Mouse (Mus musculus): ENCODE data around the gene Cyp4a14. TPM values are rescaled to one million over a fixed set of nuclear protein-coding genes. Genes with fewer than 3 reads are reported as not detected.
"Not testable (repeated sequence)": the region's sequence is repeated elsewhere in the genome, so short reads cannot be mapped to it uniquely, and the experiment has no call there.

The Cyp4a14 gene
- total RNA-seq (2014; rRNA removed) (not detected in 2 replicates), polyA plus RNA-seq (2015; fragmentation: Nextera tagmentation; extraction: Ambion mirVana) (not detected in 2 replicates)

GRCm38 (mm10) chr4:115496001-115496400 lies at the start of gene Cyp4a14:
Gene Cyp4a14 (minus strand): TSS chr4:115496142.
- Histone ChIP-seq H3K27ac (no peak within 1 kb of the TSS), H3K9ac (replicated peaks; ENCODE audit: low read length) (no peak within 1 kb of the TSS), H3K4me2 (ENCODE audit: low read depth, low read length) (no peak within 1 kb of the TSS), H3K36me3 (ENCODE audit: insufficient read depth, low read length) (no peaks in the 10 kb centered on the region), H3K4me1 (ENCODE audit: insufficient read depth, low read length) (no peaks in the 10 kb centered on the region), H3K4me3 (ENCODE audit: low read length) (no peak within 1 kb of the TSS), H3K9me3 (ENCODE audit: low read length) (no peaks in the 10 kb centered on the region), H3K27me3 (ENCODE audit: insufficient read depth, low read length) (no peaks in the 10 kb centered on the region)
- 86% methylated on average over 1 of the region's 1 CpGs for WGBS
- ATAC-seq (no peak), DNase-seq (ENCODE audit: low spot score) (no peak)
- no peak for TF ChIP-seq CTCF (IDR thresholded peaks at IDR 0.05; ENCODE audit: low read depth)

GRCm38 (mm10) chr4:115545101-115545500 lies 49.2 kb upstream of the Cyp4a14 start:
- 54% methylated on average over 1 of the region's 1 CpGs for WGBS
- DNase-seq (ENCODE audit: low spot score) (no peak), ATAC-seq (no peak)
- Histone ChIP-seq H3K4me2 (ENCODE audit: low read depth, low read length) (no peak overlapping the region), H3K9ac (replicated peaks; ENCODE audit: low read length) (no peak overlapping the region), H3K36me3 (ENCODE audit: insufficient read depth, low read length) (no peaks in the 10 kb centered on the region), H3K27ac (no peak overlapping the region), H3K4me3 (ENCODE audit: low read length) (no peak overlapping the region), H3K9me3 (ENCODE audit: low read length) (no peaks in the 10 kb centered on the region), H3K4me1 (ENCODE audit: insufficient read depth, low read length) (no peaks in the 10 kb centered on the region), H3K27me3 (ENCODE audit: insufficient read depth, low read length) (no peaks in the 10 kb centered on the region)
- no peak for TF ChIP-seq CTCF (IDR thresholded peaks at IDR 0.05; ENCODE audit: low read depth)

GRCm38 (mm10) chr4:115521766-115522165 lies 25.8 kb upstream of the Cyp4a14 start:
- no peak for ATAC-seq
- TF ChIP-seq CTCF (IDR thresholded peaks at IDR 0.05; ENCODE audit: low read depth): no peak
- H3K27ac ChIP-seq: no peak overlapping the region
- H3K9me3 ChIP-seq (ENCODE audit: low read length): no peaks in the 10 kb centered on the region
- H3K9ac ChIP-seq (replicated peaks; ENCODE audit: low read length): no peak overlapping the region
- H3K4me2 ChIP-seq (ENCODE audit: low read depth, low read length): no peak overlapping the region
- no peaks in the 10 kb centered on the region for H3K27me3 ChIP-seq (ENCODE audit: insufficient read depth, low read length)
- H3K36me3 ChIP-seq (ENCODE audit: insufficient read depth, low read length): no peaks in the 10 kb centered on the region
- no peaks in the 10 kb centered on the region for H3K4me1 ChIP-seq (ENCODE audit: insufficient read depth, low read length)
- H3K4me3 ChIP-seq (ENCODE audit: low read length): no peak overlapping the region
- no peak for DNase-seq (ENCODE audit: low spot score)
- 98% methylated on average over 2 of the region's 2 CpGs for WGBS

- no peak for TF ChIP-seq CTCF (IDR thresholded peaks at IDR 0.05; ENCODE audit: low read depth)
- no peak for ATAC-seq
- no peak overlapping the region for H3K9ac ChIP-seq (replicated peaks; ENCODE audit: low read length)
- no peaks in the 10 kb centered on the region for H3K27me3 ChIP-seq (ENCODE audit: insufficient read depth, low read length)
- H3K9me3 ChIP-seq (ENCODE audit: low read length): no peaks in the 10 kb centered on the region
- no peak overlapping the region for H3K4me2 ChIP-seq (ENCODE audit: low read depth, low read length)
- H3K27ac ChIP-seq: no peak overlapping the region
- 79% methylated on average over 4 of the region's 4 CpGs for WGBS
- H3K36me3 ChIP-seq (ENCODE audit: insufficient read depth, low read length): no peaks in the 10 kb centered on the region
- no peaks in the 10 kb centered on the region for H3K4me1 ChIP-seq (ENCODE audit: insufficient read depth, low read length)
- H3K4me3 ChIP-seq (ENCODE audit: low read length): no peak overlapping the region
- no peak for DNase-seq (ENCODE audit: low spot score)
These were observed 23.5 kb upstream of the Cyp4a14 start for GRCm38 (mm10) chr4:115519444-115519843.

GRCm38 (mm10) chr4:115518000-115518399 lies 22.1 kb upstream of the Cyp4a14 start, which contains the start of gene Cyp4a10:
Gene Cyp4a10 (plus strand): TSS chr4:115518264.
- not testable (repeated sequence) for H3K4me1 ChIP-seq (ENCODE audit: insufficient read depth, low read length); H3K36me3 ChIP-seq (ENCODE audit: insufficient read depth, low read length); ATAC-seq; H3K9me3 ChIP-seq (ENCODE audit: low read length); H3K4me2 ChIP-seq (ENCODE audit: low read depth, low read length); H3K27me3 ChIP-seq (ENCODE audit: insufficient read depth, low read length); H3K4me3 ChIP-seq (ENCODE audit: low read length); H3K27ac ChIP-seq; H3K9ac ChIP-seq (replicated peaks; ENCODE audit: low read length); DNase-seq (ENCODE audit: low spot score)
- 83% methylated on average over 5 of the region's 5 CpGs for WGBS

GRCm38 (mm10) chr4:115513964-115514363 lies 18.0 kb upstream of the Cyp4a14 start:
- not testable (repeated sequence) for H3K4me2 ChIP-seq (ENCODE audit: low read depth, low read length); H3K4me3 ChIP-seq (ENCODE audit: low read length); H3K27me3 ChIP-seq (ENCODE audit: insufficient read depth, low read length); DNase-seq (ENCODE audit: low spot score); H3K36me3 ChIP-seq (ENCODE audit: insufficient read depth, low read length); H3K9me3 ChIP-seq (ENCODE audit: low read length); H3K9ac ChIP-seq (replicated peaks; ENCODE audit: low read length); H3K4me1 ChIP-seq (ENCODE audit: insufficient read depth, low read length); ATAC-seq; H3K27ac ChIP-seq

GRCm38 (mm10) chr4:115497466-115497865 lies 1.5 kb upstream of the Cyp4a14 start:
- Histone ChIP-seq H3K9ac (replicated peaks; ENCODE audit: low read length) (no peak overlapping the region), H3K27me3 (ENCODE audit: insufficient read depth, low read length) (no peaks in the 10 kb centered on the region), H3K27ac (no peak overlapping the region), H3K4me3 (ENCODE audit: low read length) (no peak overlapping the region), H3K4me2 (ENCODE audit: low read depth, low read length) (no peak overlapping the region), H3K9me3 (ENCODE audit: low read length) (no peaks in the 10 kb centered on the region), H3K36me3 (ENCODE audit: insufficient read depth, low read length) (no peaks in the 10 kb centered on the region), H3K4me1 (ENCODE audit: insufficient read depth, low read length) (no peaks in the 10 kb centered on the region)
- ATAC-seq (no peak), DNase-seq (ENCODE audit: low spot score) (no peak)
- 90% methylated on average over 3 of the region's 3 CpGs for WGBS
- no peak for TF ChIP-seq CTCF (IDR thresholded peaks at IDR 0.05; ENCODE audit: low read depth)
